Mouse (Mus musculus): Measurements from ENCODE around the gene Arcn1.

GRCm38 (mm10) chr9:44723521-44724041 is 44.1 kb downstream of the Arcn1 start:
- TF ChIP-seq POLR2A (IDR thresholded peaks at IDR 0.05; ENCODE audit: insufficient read length, low read depth) (no peak), E2F4 (IDR thresholded peaks at IDR 0.05; ENCODE audit: insufficient read depth) (no peak)

Data from myocyte (in vitro differentiated cells).